Mouse (Mus musculus) induced T-regulatory cell, adult 2 months (primary cell): Measurements from ENCODE around the gene Kcnma1.

Experiments
- DNase-seq: peaks from one replicate; pipeline ENCODE4 v3.0.0-alpha.2; 2012; ENCODE audit warnings: low read depth

Gene Kcnma1

GRCm38 (mm10) chr14:24014391-24014790 lies at the start of gene Kcnma1:
Gene Kcnma1, minus strand, starts transcription at chr14:24014491.
- DNase-seq, result no peak

GRCm38 (mm10) chr14:24059747-24060146 lies 45.5 kb upstream of the Kcnma1 start:
- no peak for DNase-seq

- no peak for DNase-seq
Observed at GRCm38 (mm10) chr14:24059287-24059686, 45.0 kb upstream of the Kcnma1 start.

- DNase-seq, result no peak
Observed at GRCm38 (mm10) chr14:24051821-24052220, 37.5 kb upstream of the Kcnma1 start.

GRCm38 (mm10) chr14:24036609-24037008 lies 22.3 kb upstream of the Kcnma1 start:
- DNase-seq, result no peak

- DNase-seq, result no peak
Observed at GRCm38 (mm10) chr14:24036208-24036535, 21.9 kb upstream of the Kcnma1 start.

GRCm38 (mm10) chr14:24035486-24036207 lies 21.4 kb upstream of the Kcnma1 start:
- DNase-seq, result no peak

GRCm38 (mm10) chr14:24032876-24033389 lies 18.6 kb upstream of the Kcnma1 start:
- no peak for DNase-seq

- no peak for DNase-seq
Observed at GRCm38 (mm10) chr14:24032201-24032600, 17.9 kb upstream of the Kcnma1 start.

- no peak for DNase-seq
Observed at GRCm38 (mm10) chr14:24020718-24021117, 6.4 kb upstream of the Kcnma1 start.

- no peak for DNase-seq
Observed at GRCm38 (mm10) chr14:24009978-24010377, 4.3 kb downstream of the Kcnma1 start.

GRCm38 (mm10) chr14:24008252-24008651 lies 6.0 kb downstream of the Kcnma1 start:
- no peak for DNase-seq

GRCm38 (mm10) chr14:24006276-24006675 lies 8.0 kb downstream of the Kcnma1 start:
- DNase-seq, result no peak

- no peak for DNase-seq
Observed at GRCm38 (mm10) chr14:24004471-24005271, 9.6 kb downstream of the Kcnma1 start.

GRCm38 (mm10) chr14:24003450-24004381 lies 10.6 kb downstream of the Kcnma1 start:
- DNase-seq, result no peak

- DNase-seq, result no peak
Observed at GRCm38 (mm10) chr14:24002647-24003046, 11.6 kb downstream of the Kcnma1 start.

GRCm38 (mm10) chr14:23997912-23998311 lies 16.4 kb downstream of the Kcnma1 start:
- no peak for DNase-seq

- no peak for DNase-seq
Observed at GRCm38 (mm10) chr14:23995831-23996230, 18.5 kb downstream of the Kcnma1 start.

GRCm38 (mm10) chr14:23990871-23991270 lies 23.4 kb downstream of the Kcnma1 start:
- DNase-seq, result no peak

GRCm38 (mm10) chr14:23989696-23990095 lies 24.6 kb downstream of the Kcnma1 start:
- no peak for DNase-seq

GRCm38 (mm10) chr14:23982205-23982604 lies 32.1 kb downstream of the Kcnma1 start:
- DNase-seq, result no peak

GRCm38 (mm10) chr14:23974685-23975084 lies 39.6 kb downstream of the Kcnma1 start:
- DNase-seq, result no peak
